Mouse (Mus musculus) adrenal gland, adult (tissue): ENCODE data around the gene Zfp296.

Source experiments
- DNase-seq, 2 experiments: peaks; one replicate each; pipeline ENCODE4 v3.0.0; 2022 to 2023; ENCODE audit warnings: low spot score in 1 of 2; ENCODE audit not compliant: inconsistent age in 2 of 2

Zfp296 gene

GRCm38 (mm10) chr7:19561765-19562642, 15.1 kb upstream of the Zfp296 start:
- peak; percentile 90 to 98 for DNase-seq

- DNase-seq: peak in 1 of 2 experiments; percentile 74
These were observed 14.3 kb upstream of the Zfp296 start, which contains the start of gene Ppp1r37 for GRCm38 (mm10) chr7:19562643-19563410. Ppp1r37 (minus strand) TSS chr7:19563076.

- DNase-seq: no peak
These were observed 13.2 kb upstream of the Zfp296 start for GRCm38 (mm10) chr7:19563884-19564283.

- DNase-seq: no peak
These were observed 12.6 kb upstream of the Zfp296 start for GRCm38 (mm10) chr7:19564455-19564854.

- no peak for DNase-seq
These were observed 11.3 kb upstream of the Zfp296 start for GRCm38 (mm10) chr7:19565803-19566202.

GRCm38 (mm10) chr7:19567426-19567825, 9.7 kb upstream of the Zfp296 start:
- DNase-seq: no peak

- DNase-seq: no peak
These were observed 7.4 kb upstream of the Zfp296 start for GRCm38 (mm10) chr7:19569647-19570046.

GRCm38 (mm10) chr7:19572926-19573775, 3.9 kb upstream of the Zfp296 start:
- peak; percentile 86 to 95 for DNase-seq

GRCm38 (mm10) chr7:19573776-19574140, 3.3 kb upstream of the Zfp296 start:
- DNase-seq: no peak

- no peak for DNase-seq
These were observed 1.5 kb upstream of the Zfp296 start for GRCm38 (mm10) chr7:19575559-19575958.

GRCm38 (mm10) chr7:19577877-19578414, 859 bp downstream of the Zfp296 start:
- DNase-seq: no peak

GRCm38 (mm10) chr7:19578436-19578835, 1.3 kb downstream of the Zfp296 start:
- no peak for DNase-seq

- DNase-seq: no peak
These were observed 2.7 kb downstream of the Zfp296 start for GRCm38 (mm10) chr7:19579751-19580150.

GRCm38 (mm10) chr7:19580634-19581033, 3.5 kb downstream of the Zfp296 start:
- no peak for DNase-seq

- no peak for DNase-seq
These were observed 9.2 kb downstream of the Zfp296 start for GRCm38 (mm10) chr7:19586269-19586668.

GRCm38 (mm10) chr7:19589207-19589606, 12.1 kb downstream of the Zfp296 start:
- peak; percentile 54 to 72 for DNase-seq

GRCm38 (mm10) chr7:19589917-19590316, 12.8 kb downstream of the Zfp296 start:
- peak; percentile 75 to 92 for DNase-seq

- DNase-seq: no peak
These were observed 16.1 kb downstream of the Zfp296 start for GRCm38 (mm10) chr7:19593061-19593730.

GRCm38 (mm10) chr7:19600562-19600961, 23.5 kb downstream of the Zfp296 start:
- no peak for DNase-seq

- no peak for DNase-seq
These were observed 26.0 kb downstream of the Zfp296 start for GRCm38 (mm10) chr7:19603055-19603454.
